Mouse (Mus musculus) spleen, adult 2 months (tissue): ENCODE measurements around the gene Gm45521. TPM values are rescaled to one million over a fixed set of nuclear protein-coding genes. Genes with fewer than 3 reads are reported as not detected.

Experiments
- DNase-seq, 2 experiments: peaks; one replicate each; pipeline versions ENCODE4 v3.0.0 to v3.0.0-alpha.2; 2012 to 2021; ENCODE audit warnings: low spot score in 2 of 2, low read depth in 1 of 2
- H3K27ac ChIP-seq: fragments of 200-500 bp; 2 replicates; pipeline ENCODE4 v1.5.1; 2012; ENCODE audit warnings: low read length, inconsistent platforms; ENCODE audit not compliant: insufficient read depth
- H3K27me3 ChIP-seq: fragments of 200-500 bp; 2 replicates; pipeline ENCODE4 v1.6.1; 2012; ENCODE audit warnings: mild to moderate bottlenecking, moderate library complexity, low read length, inconsistent platforms; ENCODE audit not compliant: control insufficient read depth, insufficient read depth
- H3K36me3 ChIP-seq: fragments of 200-500 bp; 2 replicates; pipeline ENCODE4 v1.6.1; 2012; ENCODE audit warnings: mild to moderate bottlenecking, low read length, inconsistent platforms; ENCODE audit not compliant: control insufficient read depth, insufficient read depth
- H3K4me1 ChIP-seq: fragments of 200-500 bp; 2 replicates; pipeline ENCODE4 v1.6.1; 2011; ENCODE audit warnings: inconsistent platforms; ENCODE audit not compliant: control insufficient read depth, insufficient read depth, insufficient read length
- H3K4me3 ChIP-seq: fragments of 200-500 bp; 2 replicates; pipeline ENCODE4 v1.5.1; 2011; ENCODE audit warnings: mild to moderate bottlenecking, inconsistent platforms; ENCODE audit not compliant: insufficient read depth, insufficient read length; ENCODE audit errors: extremely low read depth
- CTCF ChIP-seq: fragments of 200-500 bp; IDR thresholded peaks from 2 replicates; pipeline ENCODE4 v1.5.1; 2011; ENCODE audit warnings: mild to moderate bottlenecking, inconsistent platforms; ENCODE audit not compliant: insufficient read depth, insufficient read length, insufficient replicate concordance; ENCODE audit errors: extremely low read depth
- POLR2A ChIP-seq: fragments of 200-500 bp; IDR thresholded peaks from 2 replicates; pipeline ENCODE4 v1.6.1; 2011; ENCODE audit warnings: low read depth, low read length, inconsistent platforms
- WGBS: fragments of 180-500 bp; shearing (Covaris S2); methylation state at CpG from one replicate; pipeline ENCODE4 v1.1.7; 2018; 5-methylcytosine and 5-hydroxymethylcytosine counted together
- polyA plus RNA-seq: library from polyadenylated mRNA; depleted of rRNA; stranded (reverse); fragments of >200 nt; gene quantifications from 2 replicates; pipeline ENCODE4 v1.2.3, GENCODE M21; 2012

Gene Gm45521
- polyA plus RNA-seq, 1 experiment = not detected

DNA sequence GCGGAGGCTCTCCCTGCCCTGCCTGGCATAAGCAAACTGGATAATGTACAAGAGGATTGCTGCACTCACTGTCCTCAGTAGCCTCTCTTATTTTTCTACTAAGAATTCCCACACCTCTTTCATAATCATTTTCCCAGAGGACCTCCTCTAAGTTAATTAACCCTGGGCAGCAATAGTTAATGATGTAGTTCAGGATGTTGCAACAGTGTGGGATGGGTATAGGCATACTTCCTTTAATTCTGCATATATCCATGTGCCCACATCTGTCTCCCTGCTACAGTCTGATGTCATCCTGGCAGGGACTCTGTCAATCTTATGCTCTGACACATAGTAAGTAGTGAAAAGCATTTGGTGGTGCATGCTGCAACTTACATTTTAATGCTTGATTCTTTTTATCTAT, 24.1 kb downstream of the Gm45521 start:
- Histone ChIP-seq H3K4me3 (no peak overlapping the region), H3K36me3 (no peaks in the 10 kb centered on the region), H3K27me3 (no peaks in the 10 kb centered on the region), H3K27ac (no peak overlapping the region), H3K4me1 (peaks cover 2% of the 10 kb centered on the region; the same call in 1 of the 2 replicates)
- DNase-seq = no peak
- TF ChIP-seq CTCF (no peak), POLR2A (no peak)
- 91% methylated on average over 1 of the region's 1 CpGs for WGBS

DNA sequence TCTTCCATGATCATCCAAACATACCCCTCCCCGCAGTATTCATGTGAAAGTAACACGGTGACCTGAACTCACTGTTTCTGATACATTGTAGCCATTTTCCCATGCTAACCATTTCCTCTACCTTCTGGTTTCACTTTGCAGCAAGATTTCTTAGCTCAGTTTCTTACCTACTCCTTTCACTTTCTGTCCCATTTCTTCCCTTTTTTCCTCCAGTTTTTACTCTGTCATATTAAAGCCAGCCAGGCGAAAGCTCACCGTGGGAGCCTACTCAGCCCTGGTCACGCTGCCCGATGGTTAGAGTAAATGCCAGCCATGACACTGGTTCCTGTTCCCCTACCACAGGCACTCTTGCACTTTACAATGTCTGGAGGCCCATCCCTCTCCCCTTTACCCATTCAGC, 29.8 kb downstream of the Gm45521 start:
- H3K4me1 ChIP-seq = peaks cover 24% of the 10 kb centered on the region
- no peak for TF ChIP-seq POLR2A
- no peak for TF ChIP-seq CTCF
- peak overlapping the region; percentile 18; the same call in 1 of the 2 replicates for H3K27ac ChIP-seq
- no peak overlapping the region for H3K4me3 ChIP-seq
- H3K36me3 ChIP-seq = no peaks in the 10 kb centered on the region
- 47% methylated on average over 6 of the region's 6 CpGs for WGBS
- no peak for DNase-seq
- H3K27me3 ChIP-seq = no peaks in the 10 kb centered on the region

DNA sequence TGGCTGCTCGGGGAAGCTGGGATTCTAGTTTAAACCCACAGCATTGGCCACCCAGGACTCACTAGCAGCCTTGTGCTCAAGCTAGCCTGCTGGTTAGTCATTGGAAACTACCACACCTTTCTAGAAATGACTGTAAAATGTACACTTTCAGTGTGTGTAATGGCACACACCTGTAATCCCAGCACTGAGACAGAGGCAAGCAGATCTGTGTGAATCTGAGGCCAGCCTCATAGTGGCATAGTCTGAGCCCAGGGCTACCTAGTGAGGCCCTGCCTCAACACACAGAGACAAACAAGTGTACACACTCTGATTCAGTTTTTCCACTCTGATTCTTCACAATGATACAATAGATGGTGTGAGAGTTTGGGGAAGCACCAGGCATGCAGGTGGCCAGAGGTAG, 32.3 kb downstream of the Gm45521 start:
- Histone ChIP-seq H3K27ac (peak overlapping the region; percentile 36; the same call in 1 of the 2 replicates), H3K27me3 (no peaks in the 10 kb centered on the region), H3K36me3 (no peaks in the 10 kb centered on the region), H3K4me1 (peaks cover 38% of the 10 kb centered on the region), H3K4me3 (no peak overlapping the region)
- whole genome bisulfite sequencing = 64% methylated on average over 1 of the region's 1 CpGs
- no peak for DNase-seq
- TF ChIP-seq POLR2A = no peak
- no peak for TF ChIP-seq CTCF

DNA sequence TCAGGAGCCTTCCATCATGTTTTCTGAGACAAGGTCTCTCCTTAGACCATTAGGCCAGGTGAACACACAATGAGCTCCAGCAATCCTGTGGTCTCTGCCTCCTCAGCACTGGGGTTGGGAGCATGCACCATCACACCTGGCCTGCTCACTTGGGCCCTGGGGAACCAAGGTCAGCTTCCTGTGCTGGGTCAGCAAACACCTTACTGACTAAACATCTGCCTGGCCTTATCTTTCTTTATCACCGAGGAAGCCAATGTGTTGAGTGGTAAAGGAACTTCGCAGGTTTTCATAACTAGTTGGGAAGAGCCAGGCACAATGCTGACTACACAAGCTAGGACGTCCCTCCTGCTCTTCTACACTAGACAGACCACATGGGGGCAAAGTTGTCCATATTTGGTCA, 32.9 kb downstream of the Gm45521 start:
- DNase-seq = no peak
- no peak for TF ChIP-seq POLR2A
- TF ChIP-seq CTCF = no peak
- Histone ChIP-seq H3K36me3 (no peaks in the 10 kb centered on the region), H3K4me1 (peaks cover 42% of the 10 kb centered on the region), H3K27ac (peak overlapping the region; percentile 34; the same call in 1 of the 2 replicates), H3K4me3 (no peak overlapping the region), H3K27me3 (no peaks in the 10 kb centered on the region)
- 40% methylated on average over 3 of the region's 3 CpGs for WGBS

DNA sequence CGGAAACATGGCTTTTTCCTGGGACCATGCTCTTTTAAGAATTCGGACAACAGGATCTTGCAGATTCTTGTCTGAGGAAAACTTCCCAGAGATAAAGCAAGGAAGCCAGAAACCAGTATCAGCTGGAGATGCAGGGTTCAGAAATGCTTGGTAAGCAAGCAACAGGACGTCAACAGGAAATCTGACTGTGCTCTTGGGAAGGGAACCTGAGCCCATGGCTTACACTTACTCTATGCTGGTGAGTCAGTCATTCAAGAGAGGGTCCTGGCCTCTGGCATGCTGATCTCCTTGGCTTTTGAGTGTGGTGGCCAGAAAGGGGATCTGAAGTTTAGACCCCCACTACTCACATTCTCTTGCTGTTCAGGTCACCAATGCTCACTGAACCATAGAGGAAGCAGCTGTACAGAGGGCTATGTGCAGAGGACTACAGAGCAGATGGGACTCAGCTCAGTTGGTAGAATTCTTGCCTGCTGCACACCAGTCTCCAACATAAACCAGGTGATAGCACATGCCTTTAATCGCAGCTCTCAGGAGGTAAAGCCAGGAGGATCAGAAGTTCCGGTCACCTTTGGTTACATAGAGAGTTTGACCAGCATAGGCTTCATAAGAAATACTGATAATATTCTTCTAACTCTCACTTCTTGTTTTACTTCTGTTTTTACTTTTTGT, 34.2 kb downstream of the Gm45521 start:
- DNase-seq = no peak
- Histone ChIP-seq H3K4me1 (peaks cover 42% of the 10 kb centered on the region), H3K4me3 (no peak overlapping the region), H3K27me3 (no peaks in the 10 kb centered on the region), H3K36me3 (no peaks in the 10 kb centered on the region), H3K27ac (peak overlapping the region; percentile 62)
- no peak for TF ChIP-seq CTCF
- TF ChIP-seq POLR2A = no peak
- WGBS = 62% methylated on average over 5 of the region's 5 CpGs

DNA sequence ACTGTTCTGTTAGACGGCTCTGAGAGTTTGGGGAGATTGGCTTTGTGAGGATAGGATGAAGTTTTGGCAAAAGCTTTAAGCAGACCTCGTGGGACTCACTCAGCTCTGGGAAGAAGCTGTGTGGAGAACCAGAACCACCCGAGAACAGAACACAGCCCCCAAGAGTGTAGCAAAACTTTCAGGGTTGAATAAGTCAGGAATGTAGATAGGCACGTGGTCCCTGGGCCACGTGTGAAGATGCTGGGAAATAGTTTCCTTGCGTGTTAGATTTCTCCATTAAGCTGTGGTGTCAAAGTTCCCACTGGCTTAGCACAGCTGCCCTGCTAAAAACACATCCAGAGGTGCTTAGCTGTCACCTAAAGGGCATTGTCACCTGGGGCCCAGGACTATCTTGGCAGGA, 35.1 kb downstream of the Gm45521 start:
- peaks cover 40% of the 10 kb centered on the region for H3K4me1 ChIP-seq
- peak overlapping the region; percentile 81 for H3K27ac ChIP-seq
- 73% methylated on average over 6 of the region's 6 CpGs for WGBS
- no peak for TF ChIP-seq POLR2A
- TF ChIP-seq CTCF = no peak
- no peaks in the 10 kb centered on the region for H3K27me3 ChIP-seq
- DNase-seq = no peak
- no peaks in the 10 kb centered on the region for H3K36me3 ChIP-seq
- peak overlapping the region; percentile 1; the same call in 1 of the 2 replicates for H3K4me3 ChIP-seq

DNA sequence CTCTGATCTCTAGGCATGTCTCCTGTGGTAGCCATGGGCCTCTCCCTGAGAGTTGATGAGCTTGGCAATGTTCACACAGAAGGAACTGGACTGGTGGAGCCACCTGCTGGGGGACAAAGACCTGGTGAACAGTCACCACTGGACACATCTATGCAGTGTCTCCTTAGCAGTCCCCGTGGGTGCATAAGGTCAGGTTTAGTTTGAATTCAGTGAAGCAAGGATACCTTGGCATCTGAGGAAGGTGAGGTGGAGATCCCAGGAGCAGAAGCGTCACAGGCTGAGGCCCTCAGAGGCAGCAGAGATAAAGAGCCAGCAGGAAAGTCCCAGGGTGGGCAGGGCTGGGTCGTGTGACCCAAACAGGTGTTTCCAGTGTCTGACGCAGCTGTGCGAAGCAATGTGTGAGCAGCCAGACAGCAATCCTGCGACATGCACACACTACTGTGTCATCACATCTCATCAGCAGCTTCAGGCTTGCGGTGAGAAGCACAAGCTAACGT, 37.2 kb downstream of the Gm45521 start, which contains the start of gene Dnase1l3:
TSS of gene Dnase1l3 (minus strand) at position 303 of the 497 bp plus-strand sequence.
- H3K4me3 ChIP-seq = peak within 1 kb of the TSS; percentile 25
- DNase-seq = peak; percentile 65 to 70
- no peaks in the 10 kb centered on the region for H3K27me3 ChIP-seq
- TF ChIP-seq CTCF = peak; percentile 59; the same call in 1 of the 2 replicates
- TF ChIP-seq POLR2A = no peak
- peak within 1 kb of the TSS; percentile 56 for H3K27ac ChIP-seq
- 31% methylated on average over 8 of the region's 8 CpGs for WGBS
- no peaks in the 10 kb centered on the region for H3K36me3 ChIP-seq
- H3K4me1 ChIP-seq = peaks cover 38% of the 10 kb centered on the region
